Mouse (Mus musculus) small intestine, adult 2 months (tissue): ENCODE data around the gene Steap2.

Source experiments
- CTCF ChIP-seq: fragments of 200-500 bp; IDR thresholded peaks from 2 replicates; pipeline ENCODE4 v1.5.1; 2012; ENCODE audit warnings: low read depth, mild to moderate bottlenecking, control low read depth, inconsistent platforms, low read length, moderate library complexity, mixed read lengths; ENCODE audit not compliant: insufficient replicate concordance, insufficient read length; ENCODE audit errors: extremely low read depth
- POLR2A ChIP-seq: fragments of 200-500 bp; IDR thresholded peaks from 2 replicates; pipeline ENCODE4 v1.6.1; 2012; ENCODE audit warnings: low read depth, mild to moderate bottlenecking, control low read depth, inconsistent platforms, low read length, moderate library complexity

DNA sequence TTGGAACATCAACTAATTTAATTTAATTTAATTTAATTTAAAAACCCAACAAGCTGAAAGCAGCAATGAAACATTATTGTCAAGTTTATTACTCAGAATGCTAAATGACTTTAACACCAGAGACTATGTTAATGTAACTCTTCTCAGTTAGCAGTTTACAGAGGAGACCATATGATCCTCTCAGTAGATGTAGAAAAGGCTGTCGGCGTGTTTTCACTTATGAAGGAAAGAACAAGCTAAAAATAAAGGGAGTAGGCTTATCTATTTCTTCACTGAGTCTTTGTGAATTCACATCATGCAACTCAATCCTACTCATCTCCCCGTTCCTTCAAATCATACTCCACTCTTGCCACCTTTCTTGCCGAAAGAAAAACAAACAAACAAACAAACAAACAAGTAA lies 16.7 kb upstream of the Steap2 start:
- TF ChIP-seq CTCF = no peak
- no peak for TF ChIP-seq POLR2A
